Mouse (Mus musculus) common myeloid progenitor, adult 5-6 weeks (primary cell): ENCODE measurements around the gene Dzip1l. TPM values are rescaled to one million over a fixed set of nuclear protein-coding genes. Genes with fewer than 3 reads are reported as not detected.
A peak's percentile ranks its signal among the peaks of the same experiment; 100 is the strongest.

ENCODE experiments used
- ATAC-seq: replicated peaks from 2 replicates; pipeline ENCODE4 v1.8.0; 2016; ENCODE audit warnings: low read depth, mild to moderate bottlenecking, moderate TSS enrichment, inconsistent platforms; ENCODE audit not compliant: poor library complexity, severe bottlenecking
- total RNA-seq: library from RNA; stranded (forward); fragments of 200-1000, 187-1606 nt; gene quantifications from 2 replicates; pipeline ENCODE4 v1.2.3, GENCODE M21; 2017

The Dzip1l gene
- total RNA-seq, 1 experiment from 2014 or later: not detected

GRCm38 (mm10) chr9:99645416-99645815, 16.1 kb downstream of the Dzip1l start:
- ATAC-seq: no peak

- no peak for ATAC-seq
These were observed 16.8 kb downstream of the Dzip1l start for GRCm38 (mm10) chr9:99646102-99646501.

GRCm38 (mm10) chr9:99660756-99661155, 31.5 kb downstream of the Dzip1l start:
- ATAC-seq: no peak

- ATAC-seq: no peak
These were observed 32.4 kb downstream of the Dzip1l start for GRCm38 (mm10) chr9:99661606-99662166.

- peak; percentile 87 for ATAC-seq
These were observed 33.1 kb downstream of the Dzip1l start for GRCm38 (mm10) chr9:99662406-99662805.

- ATAC-seq: no peak
These were observed 33.6 kb downstream of the Dzip1l start for GRCm38 (mm10) chr9:99662887-99663286.

- no peak for ATAC-seq
These were observed 38.3 kb downstream of the Dzip1l start for GRCm38 (mm10) chr9:99667596-99667995.

- ATAC-seq: no peak
These were observed 42.3 kb downstream of the Dzip1l start for GRCm38 (mm10) chr9:99671603-99672002.

GRCm38 (mm10) chr9:99675714-99676113, 46.4 kb downstream of the Dzip1l start:
- ATAC-seq: no peak

GRCm38 (mm10) chr9:99681980-99682570, 52.8 kb downstream of the Dzip1l start:
- no peak for ATAC-seq

GRCm38 (mm10) chr9:99685061-99685521, 55.8 kb downstream of the Dzip1l start:
- no peak for ATAC-seq

- no peak for ATAC-seq
These were observed 56.4 kb downstream of the Dzip1l start for GRCm38 (mm10) chr9:99685536-99686231.

- no peak for ATAC-seq
These were observed 60.5 kb downstream of the Dzip1l start for GRCm38 (mm10) chr9:99689796-99690195.

GRCm38 (mm10) chr9:99690386-99690785, 61.1 kb downstream of the Dzip1l start:
- ATAC-seq: no peak

- no peak for ATAC-seq
These were observed 65.7 kb downstream of the Dzip1l start for GRCm38 (mm10) chr9:99694961-99695360.

- no peak for ATAC-seq
These were observed 70.6 kb downstream of the Dzip1l start for GRCm38 (mm10) chr9:99699752-99700389.

- ATAC-seq: no peak
These were observed 71.9 kb downstream of the Dzip1l start for GRCm38 (mm10) chr9:99701187-99701586.

- ATAC-seq: no peak
These were observed 72.9 kb downstream of the Dzip1l start for GRCm38 (mm10) chr9:99702215-99702614.

- ATAC-seq: no peak
These were observed 74.4 kb downstream of the Dzip1l start for GRCm38 (mm10) chr9:99703711-99704110.

- no peak for ATAC-seq
These were observed 77.0 kb downstream of the Dzip1l start for GRCm38 (mm10) chr9:99706264-99706663.
